Mouse (Mus musculus): ENCODE data around the gene Hbq1b.

GRCm38 (mm10) chr11:32267964-32268363 lies 18.8 kb upstream of the Hbq1b start:
- TF ChIP-seq POLR2A (IDR thresholded peaks at IDR 0.05; ENCODE audit: low read depth, low read length) (no peak), CTCF (IDR thresholded peaks at IDR 0.05; ENCODE audit: extremely low read depth, insufficient read depth, insufficient read length, insufficient replicate concordance) (no peak)
